Mouse (Mus musculus) heart, postnatal 25 days (tissue): Measurements from ENCODE around the gene Arhgap10. TPM values are rescaled to one million over a fixed set of nuclear protein-coding genes. Genes with fewer than 3 reads are reported as not detected.

Source experiments
- total RNA-seq, 2 experiments: library from RNA; stranded (reverse); gene quantifications; 2 replicates each; pipeline ENCODE4 v1.2.3; 2021

Gene Arhgap10
- total RNA-seq, 2 experiments from 2014 or later, result 51.2 to 58.0 TPM

Other genes starting within 250 kb of the Arhgap10 start
- gene Prmt9, start 31.4 kb upstream of the Arhgap10 start, total RNA-seq, result 10 to 100 TPM; 11.2 to 12.0 TPM
- gene Tmem184c, start 92.7 kb upstream of the Arhgap10 start, total RNA-seq, result 10 to 100 TPM; 11.1 to 15.4 TPM
- 10 to 100 TPM; 45.8 to 50.9 TPM for gene Ednra, start 206.5 kb upstream of the Arhgap10 start, total RNA-seq